Mouse (Mus musculus): Measurements from ENCODE around the gene Tma7.

DNA sequence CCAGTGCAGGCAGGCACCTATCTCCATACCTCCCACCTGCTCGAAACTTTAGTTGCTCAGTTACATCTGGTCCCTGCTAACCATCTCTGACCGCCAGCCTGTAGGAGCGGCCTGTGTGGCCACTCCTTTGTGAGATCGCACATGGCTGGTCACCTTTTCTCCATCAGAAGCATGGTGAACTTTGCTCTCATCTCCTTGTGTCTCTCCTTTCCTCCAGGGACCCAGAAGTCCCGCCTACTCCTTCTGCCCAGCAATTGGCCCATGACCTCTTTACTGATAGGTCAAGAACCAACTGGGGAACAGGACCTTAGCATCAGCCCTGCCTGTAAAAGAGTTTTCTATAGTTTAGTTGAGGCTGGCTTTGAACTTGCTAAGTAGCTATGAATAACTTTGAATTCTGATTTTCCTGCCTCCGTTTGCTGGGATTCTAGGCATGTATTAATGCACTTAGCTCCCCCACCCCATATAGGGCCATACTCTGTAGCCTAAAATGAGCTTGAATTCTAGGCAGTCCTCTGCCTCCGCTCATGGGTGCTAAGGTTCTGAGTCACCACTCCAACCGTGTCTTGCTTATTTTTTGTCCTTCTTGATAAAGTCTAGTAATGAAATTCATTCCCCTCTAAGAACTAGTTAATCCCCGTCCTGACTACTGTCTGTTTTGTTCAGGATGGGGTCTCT lies 32.3 kb downstream of the Tma7 start:
- TF ChIP-seq MYOG (IDR thresholded peaks at IDR 0.05; ENCODE audit: control insufficient read depth, extremely low read depth, insufficient read length) = no peak
- no peak for TF ChIP-seq MAX (IDR thresholded peaks at IDR 0.05)
- no peak for TF ChIP-seq CTCF (IDR thresholded peaks at IDR 0.05; ENCODE audit: control insufficient read depth, insufficient read depth, insufficient read length)
- no peak for TF ChIP-seq USF1 (IDR thresholded peaks at IDR 0.05; ENCODE audit: low read depth)
- TF ChIP-seq CEBPB (IDR thresholded peaks at IDR 0.05; ENCODE audit: low read depth) = no peak

All from C2C12 (cell line).